In genomic region chr13:20627796-20628195, GRCm38 (mm10) we compare ENCODE assay signal across 22 mouse cellular contexts.
DNase-seq lines count a peak whose midpoint lies in the region; TF ChIP-seq lines count a peak whose summit lies in the region.
"Had no signal": no experiment of that assay in that cellular context is flagged by ENCODE, and none has a peak within 500 bp of the region (broad histone marks: within the 10 kb centered on the region; RNA-seq: fewer than 3 reads in every experiment).

No protein-coding gene starts in this region.

- H3K36me3 ChIP-seq in E14TG2a.4 (ENCODE audit: insufficient read depth, low read length): no peaks in the 10 kb centered on the region
- no peaks in the 10 kb centered on the region for H3K36me3 ChIP-seq in ES-E14 (ENCODE audit: control insufficient read depth, insufficient read depth, low read length, poor library complexity, severe bottlenecking)
- H3K36me3 ChIP-seq in heart, embryonic 10.5 days: no peaks in the 10 kb centered on the region
- H3K36me3 ChIP-seq: embryonic facial prominence, embryonic 13.5 days; embryonic facial prominence, embryonic 15.5 days; forebrain, embryonic 10.5 days; forebrain, embryonic 12.5 days had no signal

- H3K9me3 ChIP-seq in E14TG2a.4 (ENCODE audit: low read length): no peaks in the 10 kb centered on the region
- no peaks in the 10 kb centered on the region for H3K9me3 ChIP-seq in ES-E14 (ENCODE audit: control insufficient read depth, insufficient read depth, low read depth, low read length)
- no peaks in the 10 kb centered on the region for H3K9me3 ChIP-seq in heart, embryonic 10.5 days
- H3K9me3 ChIP-seq: embryonic facial prominence, embryonic 15.5 days; forebrain, embryonic 10.5 days; forebrain, embryonic 12.5 days had no signal

- TF ChIP-seq CTCF in E14TG2a.4 (conservative IDR thresholded peaks at IDR 0.05; ENCODE audit: low read length): peak; percentile 29
- no peak for TF ChIP-seq CTCF in gastrocnemius, adult 2 months (IDR thresholded peaks at IDR 0.05)

- WGBS in heart, embryonic 10.5 days: 81% methylated on average over 6 of the region's 6 CpGs

- H3K4me1 ChIP-seq in E14TG2a.4 (replicated peaks; ENCODE audit: low read depth, low read length): no peaks in the 10 kb centered on the region
- no peaks in the 10 kb centered on the region for H3K4me1 ChIP-seq in ES-E14 (ENCODE audit: control insufficient read depth in 2 of 2, insufficient read depth in 2 of 2, low read length in 2 of 2, poor library complexity in 1 of 2)
- no peaks in the 10 kb centered on the region for H3K4me1 ChIP-seq in heart, embryonic 10.5 days
- H3K4me1 ChIP-seq: embryonic facial prominence, embryonic 13.5 days; embryonic facial prominence, embryonic 15.5 days; forebrain, embryonic 10.5 days; forebrain, embryonic 12.5 days had no signal

- H3K9ac ChIP-seq in ES-E14 (ENCODE audit: insufficient read depth, low read depth, low read length, poor library complexity, severe bottlenecking): no peak overlapping the region
- H3K9ac ChIP-seq: embryonic facial prominence, embryonic 13.5 days; embryonic facial prominence, embryonic 15.5 days; forebrain, embryonic 12.5 days had no signal

- no peak overlapping the region for H3K27ac ChIP-seq in ES-E14 (ENCODE audit: insufficient read depth, low read depth, low read length, poor library complexity, severe bottlenecking)
- no peak overlapping the region for H3K27ac ChIP-seq in heart, embryonic 10.5 days
- H3K27ac ChIP-seq in gastrocnemius, adult 2 months: no peak overlapping the region
- H3K27ac ChIP-seq: embryonic facial prominence, embryonic 13.5 days; embryonic facial prominence, embryonic 15.5 days; forebrain, embryonic 10.5 days; forebrain, embryonic 12.5 days had no signal

- H3K4me3 ChIP-seq in E14TG2a.4 (replicated peaks; ENCODE audit: low read length) (no peak overlapping the region), ES-E14 (ENCODE audit: insufficient read depth in 1 of 2, low read depth in 1 of 2, low read length in 2 of 2, poor library complexity in 1 of 2, severe bottlenecking in 1 of 2) (no peak overlapping the region)
- no peak overlapping the region for H3K4me3 ChIP-seq in heart, embryonic 10.5 days
- H3K4me3 ChIP-seq in gastrocnemius, adult 2 months: no peak overlapping the region
- H3K4me3 ChIP-seq: embryonic facial prominence, embryonic 13.5 days; embryonic facial prominence, embryonic 15.5 days; erythroblast, embryonic 14.5 days; forebrain, embryonic 10.5 days; forebrain, embryonic 12.5 days had no signal

- intact Hi-C loops in gastrocnemius, adult 2 months (cut with DNase I): no loop called here

- in situ Hi-C loops in ES-E14 (cut with MboI; ENCODE audit: low sequenced_read_pairs in 2 of 2, unreplicated experiment in 2 of 2): no loop called here

- peak; percentile 44 for DNase-seq in ES-E14 (ENCODE audit: low read depth, low spot score)
- DNase-seq in ZHBTc4 (ENCODE audit: low read depth, low spot score): peak; percentile 65
- DNase-seq in heart, embryonic 10.5 days (ENCODE audit: low spot score): no peak
- no peak for DNase-seq in gastrocnemius, adult 2 months
- DNase-seq: adrenal gland, adult 2 months; adrenal gland, postnatal 10 days; adrenal gland, postnatal 25 days; B cell, adult 2 months; cerebellum, adult 11 months; cerebellum, adult 18-20 months; cerebellum, adult 8-10 months; cerebellum, adult 9-11 months; cerebellum, postnatal 14 days; cerebellum, postnatal 36 days; embryo, embryonic 11 days had no signal

- no peaks in the 10 kb centered on the region for H3K27me3 ChIP-seq in E14TG2a.4 (ENCODE audit: insufficient read depth, low read length)
- H3K27me3 ChIP-seq in heart, embryonic 10.5 days (ENCODE audit: insufficient read depth, poor library complexity, severe bottlenecking): no peaks in the 10 kb centered on the region
- H3K27me3 ChIP-seq: CH12.LX; embryonic facial prominence, embryonic 13.5 days; embryonic facial prominence, embryonic 15.5 days; forebrain, embryonic 12.5 days had no signal

TF ChIP-seq in ES-E14, 5 proteins besides CTCF, POLR2A, EP300 and RAD21:
- no peak for TF ChIP-seq HCFC1 (IDR thresholded peaks at IDR 0.05; ENCODE audit: borderline replicate concordance, insufficient read depth, low read length)
- TF ChIP-seq CHD2 (IDR thresholded peaks at IDR 0.05; ENCODE audit: low read depth, low read length): no peak
- no peak for TF ChIP-seq ZC3H11A (IDR thresholded peaks at IDR 0.05; ENCODE audit: borderline replicate concordance, low read depth, low read length)
- no peak for TF ChIP-seq MAFK (IDR thresholded peaks at IDR 0.05; ENCODE audit: insufficient read depth, low read depth, low read length)

Comparison
In these comparisons a context has a peak if more than half of its experiments do, and no peak if none do; other contexts are left out.
1. DNase-seq: peak in ES-E14 (single experiment) and ZHBTc4 (single experiment); none in heart, embryonic 10.5 days (single experiment) and gastrocnemius, adult 2 months (single experiment).